In genomic region chr11:108890544-108890943, GRCm38 (mm10) we compare ENCODE assay signal across 9 mouse cellular contexts. TPM values are rescaled to one million over a fixed set of nuclear protein-coding genes. Genes with fewer than 3 reads are reported as not detected.
DNase-seq lines count a peak whose midpoint lies in the region; ATAC-seq and TF ChIP-seq lines count a peak whose summit lies in the region.
"Had no signal": no experiment of that assay in that cellular context is flagged by ENCODE, and none has a peak within 500 bp of the region (broad histone marks: within the 10 kb centered on the region; RNA-seq: fewer than 3 reads in every experiment).

No protein-coding gene starts in this region.

- H3K27ac ChIP-seq in layer of hippocampus, adult 2 months = no peak overlapping the region
- H3K27ac ChIP-seq in forebrain, embryonic 12.5 days = peak overlapping the region; percentile 82
- no peak overlapping the region for H3K27ac ChIP-seq in limb, embryonic 11.5 days (replicated peaks; ENCODE audit: low read depth, low read length)
- no peak overlapping the region for H3K27ac ChIP-seq in neural tube, embryonic 14.5 days (ENCODE audit: low read depth, low read length)

- DNase-seq in layer of hippocampus, adult 2 months (ENCODE audit: low spot score in 2 of 2) = no peak
- no peak for DNase-seq in layer of hippocampus, adult 9-10 months (ENCODE audit: low spot score)
- DNase-seq in limb, embryonic 11.5 days (ENCODE audit: low spot score) = no peak
- DNase-seq in cerebellum, adult 11-12 months = no peak

- TF ChIP-seq CTCF in layer of hippocampus, adult 2 months (conservative IDR thresholded peaks at IDR 0.05) = no peak

- peak; percentile 25; the same call in 1 of the 2 replicates for ATAC-seq in forebrain, embryonic 12.5 days (ENCODE audit: low FRiP score)
- no peak for ATAC-seq in limb, embryonic 11.5 days (ENCODE audit: insufficient number of reproducible peaks, low FRiP score, low TSS enrichment, low read depth)
- peak; percentile 50; the same call in 1 of the 2 replicates for ATAC-seq in neural tube, embryonic 14.5 days (ENCODE audit: low read depth)
- no peak for ATAC-seq in megakaryocyte-erythroid progenitor cell, adult 5-6 weeks (replicated peaks; ENCODE audit: low FRiP score, low TSS enrichment, poor library complexity, severe bottlenecking)
- ATAC-seq in activated CD4-positive, CD25-positive, alpha-beta regulatory T cell, adult 4 months = no peak

- 10% methylated on average over 16 of the region's 16 CpGs for WGBS in forebrain, embryonic 12.5 days
- WGBS in limb, embryonic 11.5 days = 13% methylated on average over 16 of the region's 16 CpGs
- WGBS in neural tube, embryonic 14.5 days = 16% methylated on average over 16 of the region's 16 CpGs

- peaks cover 55% of the 10 kb centered on the region for H3K4me1 ChIP-seq in forebrain, embryonic 12.5 days
- H3K4me1 ChIP-seq in limb, embryonic 11.5 days (ENCODE audit: control insufficient read depth, insufficient read depth, low read length) = peaks cover 20% of the 10 kb centered on the region
- H3K4me1 ChIP-seq in neural tube, embryonic 14.5 days (ENCODE audit: control insufficient read depth, insufficient read depth, low read length) = peaks cover 16% of the 10 kb centered on the region

- H3K27me3 ChIP-seq in forebrain, embryonic 12.5 days = peaks cover 38% of the 10 kb centered on the region
- no peaks in the 10 kb centered on the region for H3K27me3 ChIP-seq in limb, embryonic 11.5 days (ENCODE audit: control insufficient read depth, insufficient read depth, low read length)
- H3K27me3 ChIP-seq in neural tube, embryonic 14.5 days (ENCODE audit: control insufficient read depth, insufficient read depth, low read length) = no peaks in the 10 kb centered on the region

- peak overlapping the region; percentile 37 for H3K4me3 ChIP-seq in layer of hippocampus, adult 2 months
- peak overlapping the region; percentile 32 for H3K4me3 ChIP-seq in forebrain, embryonic 12.5 days (replicated peaks)
- H3K4me3 ChIP-seq in limb, embryonic 11.5 days (ENCODE audit: low read depth, low read length) = peak overlapping the region; percentile 7; the same call in 1 of the 2 replicates
- H3K4me3 ChIP-seq in neural tube, embryonic 14.5 days (ENCODE audit: low read depth, low read length) = peak overlapping the region; percentile 17
- H3K4me3 ChIP-seq: myocyte had no signal

- no peaks in the 10 kb centered on the region for H3K36me3 ChIP-seq in forebrain, embryonic 12.5 days (replicated peaks)
- no peaks in the 10 kb centered on the region for H3K36me3 ChIP-seq in limb, embryonic 11.5 days (ENCODE audit: control insufficient read depth, insufficient read depth, low read length)
- H3K36me3 ChIP-seq in neural tube, embryonic 14.5 days (ENCODE audit: control insufficient read depth, insufficient read depth, low read length) = no peaks in the 10 kb centered on the region

- no peaks in the 10 kb centered on the region for H3K9me3 ChIP-seq in forebrain, embryonic 12.5 days
- H3K9me3 ChIP-seq in limb, embryonic 11.5 days (ENCODE audit: control insufficient read depth, low read length) = no peaks in the 10 kb centered on the region
- H3K9me3 ChIP-seq in neural tube, embryonic 14.5 days (ENCODE audit: control insufficient read depth, low read length) = no peaks in the 10 kb centered on the region

- peak overlapping the region; percentile 58 for H3K4me2 ChIP-seq in forebrain, embryonic 12.5 days
- peak overlapping the region; percentile 62 for H3K4me2 ChIP-seq in limb, embryonic 11.5 days (ENCODE audit: low read depth, severe bottlenecking)
- peak overlapping the region; percentile 48 for H3K4me2 ChIP-seq in neural tube, embryonic 14.5 days (ENCODE audit: low read depth, low read length)

- peak overlapping the region; percentile 29; the same call in 1 of the 2 replicates for H3K9ac ChIP-seq in forebrain, embryonic 12.5 days
- peak overlapping the region; percentile 24; the same call in 1 of the 2 replicates for H3K9ac ChIP-seq in limb, embryonic 11.5 days (ENCODE audit: low read length)
- no peak overlapping the region for H3K9ac ChIP-seq in neural tube, embryonic 14.5 days (replicated peaks; ENCODE audit: low read depth, low read length)

RNA-seq across cellular contexts. Expression of gene Axin2, which starts 29.6 kb away (rescaled TPM):
- 10 to 100 TPM; 31.1 to 32.7 TPM for total RNA-seq in layer of hippocampus, adult 2 months (2021)
- polyA plus RNA-seq in forebrain, embryonic 12.5 days (2016; fragmentation: Nextera tagmentation; extraction: Ambion mirVana) = 14.8 and 17.4 TPM in 2 replicates
- 15.4 and 15.8 TPM in 2 replicates for polyA plus RNA-seq in limb, embryonic 11.5 days (2014; fragmentation: Nextera tagmentation; extraction: Ambion mirVana)
- polyA plus RNA-seq in neural tube, embryonic 14.5 days (2014; fragmentation: Nextera tagmentation; extraction: Ambion mirVana) = 6.6 and 9.1 TPM in 2 replicates
- total RNA-seq in megakaryocyte-erythroid progenitor cell, adult 5-6 weeks (2014; fragmentation: Nextera tagmentation) = 1.3 and 5.7 TPM in 2 replicates
- 0.38 and 2.0 TPM in 2 replicates for total RNA-seq in megakaryocyte-erythroid progenitor cell, adult 5-6 weeks (2017)
- polyA plus RNA-seq in activated CD4-positive, CD25-positive, alpha-beta regulatory T cell, adult 4 months (2017; shearing (Covaris generic)) = 10 to 100 TPM in 1 of 2 experiments, 1 to 10 TPM in 1; 7.7 to 12.7 TPM

Comparison
In these comparisons a context has a peak if more than half of its experiments do, and no peak if none do; other contexts are left out.
1. ATAC-seq: peak in forebrain, embryonic 12.5 days (single experiment) and neural tube, embryonic 14.5 days (single experiment); none in limb, embryonic 11.5 days (single experiment), megakaryocyte-erythroid progenitor cell, adult 5-6 weeks (single experiment) and activated CD4-positive, CD25-positive, alpha-beta regulatory T cell, adult 4 months (single experiment).
2. Peak in every context shown above with its lines, with median percentiles within 50 percentile points of each other: H3K4me3 ChIP-seq and H3K4me2 ChIP-seq.